Mouse (Mus musculus) neural tube, embryonic 11.5 days (tissue): ENCODE measurements around the gene Lrp4. TPM values are rescaled to one million over a fixed set of nuclear protein-coding genes. Genes with fewer than 3 reads are reported as not detected.

ENCODE experiments used
- ATAC-seq: fragments of 200-750 bp; cut with Nextera tagmentation; 2 replicates; pipeline ENCODE4 v1.8.0; 2017; ENCODE audit warnings: moderate number of reproducible peaks, mild to moderate bottlenecking, moderate TSS enrichment, moderate library complexity; ENCODE audit not compliant: insufficient read depth, low FRiP score, low TSS enrichment
- DNase-seq: peaks from one replicate; pipeline ENCODE4 v3.0.0-alpha.2; 2015; ENCODE audit warnings: low spot score
- H3K27ac ChIP-seq: fragments of 300-500 bp; sonication (generic); 2 replicates; pipeline ENCODE4 v1.5.1; 2014; ENCODE audit warnings: low read depth, mild to moderate bottlenecking, low read length
- H3K27me3 ChIP-seq: fragments of 300-500 bp; sonication (generic); 2 replicates; pipeline ENCODE4 v1.6.1; 2014; ENCODE audit warnings: mild to moderate bottlenecking, low read length, mixed read lengths; ENCODE audit not compliant: control insufficient read depth, insufficient read depth
- H3K36me3 ChIP-seq: fragments of 300-500 bp; sonication (generic); 2 replicates; pipeline ENCODE4 v1.6.1; 2014; ENCODE audit warnings: mild to moderate bottlenecking, low read length, moderate library complexity, mixed read lengths; ENCODE audit not compliant: control insufficient read depth, insufficient read depth
- H3K4me1 ChIP-seq: fragments of 300-500 bp; sonication (generic); 2 replicates; pipeline ENCODE4 v1.6.1; 2014; ENCODE audit warnings: low read length, mixed read lengths; ENCODE audit not compliant: control insufficient read depth, insufficient read depth
- H3K4me2 ChIP-seq: fragments of 300-500 bp; sonication (generic); 2 replicates; pipeline ENCODE4 v1.6.1; 2014; ENCODE audit warnings: low read depth, mild to moderate bottlenecking, moderate library complexity
- H3K4me3 ChIP-seq: fragments of 300-500 bp; sonication (generic); 2 replicates; pipeline ENCODE4 v1.5.1; 2014; ENCODE audit warnings: low read depth, low read length
- H3K9ac ChIP-seq: fragments of 300-500 bp; sonication (generic); 2 replicates; pipeline ENCODE4 v1.6.1; 2014; ENCODE audit warnings: mild to moderate bottlenecking, low read length
- H3K9me3 ChIP-seq: fragments of 300-500 bp; sonication (generic); 2 replicates; pipeline ENCODE4 v1.6.1; 2016; ENCODE audit warnings: low read length; ENCODE audit not compliant: control insufficient read depth
- WGBS: fragments of 180-500 bp; shearing (Covaris S2); extraction: QIAGEN DNeasy Blood & Tissue Kit; methylation state at CpG from one replicate; pipeline ENCODE4 v1.1.7; 2014; 5-methylcytosine and 5-hydroxymethylcytosine counted together
- polyA plus RNA-seq: library from polyadenylated mRNA; unstranded; fragments of >200 nt; fragmentation: Nextera tagmentation; extraction: Ambion mirVana; gene quantifications from 2 replicates; pipeline ENCODE4 v1.2.1, GENCODE M21; 2014

The Lrp4 gene
- polyA plus RNA-seq, 1 experiment from 2014 or later, result 5.8 TPM

GRCm38 (mm10) chr2:91467613-91468012 lies 10.3 kb downstream of the Lrp4 start:
- H3K4me3 ChIP-seq, result no peak overlapping the region
- ATAC-seq (no peak), DNase-seq (no peak)
- no peaks in the 10 kb centered on the region; the same call in 1 of the 2 replicates for H3K36me3 ChIP-seq
- no peaks in the 10 kb centered on the region for H3K9me3 ChIP-seq
- peaks cover 20% of the 10 kb centered on the region for H3K4me1 ChIP-seq
- no peaks in the 10 kb centered on the region for H3K27me3 ChIP-seq
- H3K9ac ChIP-seq, result no peak overlapping the region
- H3K27ac ChIP-seq, result no peak overlapping the region
- WGBS, result 80% methylated on average over 8 of the region's 8 CpGs
- no peak overlapping the region for H3K4me2 ChIP-seq

DNA sequence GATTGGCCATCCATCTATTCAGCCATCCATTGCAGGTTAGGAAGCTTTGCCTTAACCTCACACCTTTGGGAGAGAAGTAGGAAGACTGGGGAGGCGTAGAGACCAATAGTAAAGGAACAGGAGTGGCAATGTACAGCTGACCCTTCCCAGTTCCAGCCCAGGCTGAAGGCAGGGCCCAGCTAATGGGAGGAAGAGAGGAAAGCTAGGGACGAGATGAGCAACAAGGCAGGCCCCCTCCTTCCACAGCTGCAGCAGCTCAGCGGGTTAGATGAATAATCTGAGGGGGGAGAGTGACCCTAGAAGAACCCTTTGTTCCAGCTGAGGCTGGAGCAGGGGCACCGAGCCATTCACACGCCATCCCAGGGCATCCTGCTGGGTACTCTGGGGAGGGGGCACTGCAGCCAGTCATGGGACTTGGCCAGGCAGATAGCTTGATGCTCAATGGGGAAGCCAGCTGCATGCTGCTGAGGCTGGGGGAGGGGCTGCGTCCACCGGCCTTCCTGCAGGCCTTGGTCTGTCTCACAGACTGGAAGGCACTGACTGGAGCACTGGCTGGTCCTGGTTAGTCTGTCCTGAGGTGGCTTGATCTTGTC lies 12.8 kb downstream of the Lrp4 start:
- peaks cover 6% of the 10 kb centered on the region for H3K36me3 ChIP-seq
- H3K4me2 ChIP-seq, result no peak overlapping the region
- H3K4me3 ChIP-seq, result no peak overlapping the region
- no peak overlapping the region; the same call in 1 of the 2 replicates for H3K27ac ChIP-seq
- H3K9ac ChIP-seq, result 0 out of 2 replicates have a peak overlapping the region, but pooled peaks have one; percentile 28
- DNase-seq (peak; percentile 62), ATAC-seq (peak; percentile 71; the same call in 1 of the 2 replicates)
- H3K4me1 ChIP-seq, result peaks cover 14% of the 10 kb centered on the region
- no peaks in the 10 kb centered on the region for H3K9me3 ChIP-seq
- WGBS, result 15% methylated on average over 7 of the region's 7 CpGs
- no peaks in the 10 kb centered on the region for H3K27me3 ChIP-seq

DNA sequence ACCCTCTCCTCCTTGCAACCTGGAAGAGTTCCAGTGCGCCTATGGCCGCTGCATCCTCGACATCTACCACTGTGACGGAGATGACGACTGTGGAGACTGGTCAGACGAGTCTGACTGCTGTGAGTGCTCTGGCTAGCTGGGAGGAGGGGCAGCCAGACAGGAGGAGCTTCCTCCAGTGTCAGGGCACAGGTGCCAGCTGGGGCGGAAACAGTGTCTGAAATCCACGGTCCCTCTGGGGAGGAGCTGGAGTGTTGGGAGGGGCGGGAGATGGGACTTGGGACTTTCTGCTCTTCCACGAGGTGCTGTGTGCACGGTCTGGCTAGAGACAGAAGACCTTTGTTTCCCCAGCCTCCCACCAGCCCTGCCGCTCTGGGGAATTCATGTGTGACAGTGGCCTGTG lies 17.0 kb downstream of the Lrp4 start:
- Histone ChIP-seq H3K27ac (no peak overlapping the region), H3K9me3 (no peaks in the 10 kb centered on the region), H3K4me3 (no peak overlapping the region), H3K9ac (no peak overlapping the region), H3K4me2 (no peak overlapping the region), H3K27me3 (no peaks in the 10 kb centered on the region), H3K4me1 (peaks cover 11% of the 10 kb centered on the region), H3K36me3 (peaks cover 15% of the 10 kb centered on the region)
- no peak for DNase-seq
- ATAC-seq, result no peak
- 67% methylated on average over 12 of the region's 12 CpGs for WGBS

DNA sequence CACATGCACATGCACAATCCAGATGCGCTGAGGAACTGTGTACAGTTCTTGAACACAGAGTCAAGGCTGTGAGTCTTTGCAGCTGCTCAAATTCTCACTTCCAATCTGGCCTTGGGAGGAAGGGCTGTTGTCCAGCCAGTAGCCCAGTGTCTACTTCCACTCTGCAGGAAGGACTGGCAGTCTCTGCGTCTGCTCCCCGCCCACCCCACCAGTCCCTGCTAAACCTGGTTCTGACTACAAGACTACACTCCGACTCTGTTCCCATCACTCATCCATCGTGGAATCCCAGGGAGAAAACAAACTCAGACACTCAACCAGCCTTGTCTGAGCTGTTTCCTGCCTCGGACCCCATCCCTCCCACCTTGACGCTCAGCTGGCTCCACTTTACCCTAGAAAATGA lies 18.5 kb downstream of the Lrp4 start:
- H3K36me3 ChIP-seq, result peaks cover 15% of the 10 kb centered on the region
- H3K4me1 ChIP-seq, result no peaks in the 10 kb centered on the region
- H3K9ac ChIP-seq, result no peak overlapping the region
- H3K27ac ChIP-seq, result no peak overlapping the region
- no peak overlapping the region for H3K4me3 ChIP-seq
- DNase-seq, result no peak
- no peaks in the 10 kb centered on the region for H3K9me3 ChIP-seq
- WGBS, result 79% methylated on average over 7 of the region's 7 CpGs
- no peaks in the 10 kb centered on the region for H3K27me3 ChIP-seq
- no peak for ATAC-seq
- H3K4me2 ChIP-seq, result no peak overlapping the region

DNA sequence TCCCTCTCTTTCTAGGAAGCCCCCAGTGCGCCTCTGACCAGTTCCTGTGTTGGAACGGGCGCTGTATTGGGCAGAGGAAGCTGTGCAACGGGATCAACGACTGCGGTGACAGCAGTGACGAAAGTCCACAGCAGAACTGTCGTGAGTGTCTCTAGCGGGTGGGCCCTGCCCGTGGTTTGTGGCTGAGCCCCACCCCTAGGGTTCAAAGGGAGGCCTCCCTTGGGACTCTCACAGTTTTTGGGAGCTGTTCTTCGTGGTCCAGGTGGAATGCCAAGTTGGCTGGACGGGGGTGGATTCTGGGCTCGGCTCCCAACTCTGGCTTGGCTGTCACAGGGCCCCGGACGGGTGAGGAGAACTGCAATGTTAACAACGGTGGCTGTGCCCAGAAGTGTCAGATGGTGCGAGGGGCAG lies 18.9 kb downstream of the Lrp4 start:
- ATAC-seq (no peak), DNase-seq (no peak)
- H3K4me1 ChIP-seq, result no peaks in the 10 kb centered on the region
- H3K27ac ChIP-seq, result no peak overlapping the region
- no peaks in the 10 kb centered on the region for H3K9me3 ChIP-seq
- H3K9ac ChIP-seq, result no peak overlapping the region
- no peak overlapping the region for H3K4me3 ChIP-seq
- H3K36me3 ChIP-seq, result peaks cover 15% of the 10 kb centered on the region
- no peak overlapping the region for H3K4me2 ChIP-seq
- H3K27me3 ChIP-seq, result no peaks in the 10 kb centered on the region
- 89% methylated on average over 17 of the region's 17 CpGs for WGBS

GRCm38 (mm10) chr2:91476841-91477240 lies 19.5 kb downstream of the Lrp4 start:
- H3K4me2 ChIP-seq, result no peak overlapping the region
- DNase-seq (no peak), ATAC-seq (no peak)
- no peak overlapping the region for H3K27ac ChIP-seq
- no peaks in the 10 kb centered on the region for H3K9me3 ChIP-seq
- H3K4me1 ChIP-seq, result no peaks in the 10 kb centered on the region
- no peak overlapping the region for H3K9ac ChIP-seq
- no peaks in the 10 kb centered on the region for H3K27me3 ChIP-seq
- 88% methylated on average over 7 of the region's 7 CpGs for WGBS
- peaks cover 15% of the 10 kb centered on the region for H3K36me3 ChIP-seq
- no peak overlapping the region for H3K4me3 ChIP-seq

DNA sequence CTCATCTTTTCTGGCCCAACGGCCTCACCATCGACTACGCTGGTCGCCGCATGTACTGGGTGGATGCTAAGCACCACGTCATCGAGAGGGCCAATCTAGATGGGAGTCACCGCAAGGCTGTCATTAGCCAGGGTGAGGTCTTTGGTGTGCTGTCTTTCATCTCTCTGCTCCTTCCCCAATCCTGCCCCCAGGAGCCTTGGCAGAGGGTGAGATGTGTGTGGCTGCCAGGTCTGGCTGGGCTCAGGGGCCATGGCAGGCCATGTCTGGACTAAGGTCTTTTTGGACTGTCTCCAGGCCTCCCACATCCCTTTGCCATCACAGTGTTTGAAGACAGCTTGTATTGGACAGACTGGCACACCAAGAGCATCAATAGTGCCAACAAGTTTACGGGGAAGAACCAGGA lies 23.1 kb downstream of the Lrp4 start:
- Histone ChIP-seq H3K9me3 (no peaks in the 10 kb centered on the region), H3K27me3 (no peaks in the 10 kb centered on the region), H3K36me3 (peaks cover 6% of the 10 kb centered on the region), H3K27ac (no peak overlapping the region), H3K4me2 (no peak overlapping the region), H3K4me3 (no peak overlapping the region), H3K9ac (no peak overlapping the region), H3K4me1 (no peaks in the 10 kb centered on the region)
- DNase-seq (no peak), ATAC-seq (no peak)
- WGBS, result 96% methylated on average over 9 of the region's 9 CpGs

DNA sequence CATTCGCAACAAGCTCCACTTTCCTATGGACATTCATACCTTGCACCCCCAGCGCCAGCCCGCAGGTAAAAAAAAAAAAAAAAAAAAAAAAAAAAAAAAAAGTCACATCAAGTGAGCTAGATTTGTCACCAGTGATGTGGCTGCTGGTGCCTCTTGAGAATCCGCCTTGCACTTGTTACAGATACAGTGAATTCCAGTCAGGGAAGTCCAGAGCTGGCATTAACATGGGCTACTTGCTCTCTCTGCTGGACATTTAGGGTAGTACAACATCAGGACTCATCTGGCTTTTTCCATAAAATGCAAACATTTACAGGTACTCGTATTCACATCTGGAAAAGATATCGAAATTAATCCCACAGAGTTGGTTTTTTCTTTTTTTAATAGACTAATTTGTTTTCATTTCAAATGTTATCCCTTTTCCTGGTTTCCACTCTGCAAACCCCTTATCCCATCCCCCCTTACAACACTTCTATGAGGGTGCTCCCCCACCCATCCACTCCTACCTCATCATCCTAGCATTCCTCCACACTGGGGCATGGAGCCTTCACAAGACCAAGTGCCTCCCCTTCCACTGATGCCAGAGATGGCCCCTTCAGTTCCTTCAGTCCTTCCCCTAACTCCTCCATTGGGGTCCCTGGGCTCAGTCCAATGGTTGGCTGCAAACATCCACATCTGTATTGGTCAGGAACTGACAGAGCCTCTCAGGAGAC lies 23.6 kb downstream of the Lrp4 start:
- Histone ChIP-seq H3K4me1 (no peaks in the 10 kb centered on the region), H3K4me3 (no peak overlapping the region), H3K9ac (no peak overlapping the region), H3K36me3 (peaks cover 6% of the 10 kb centered on the region), H3K27me3 (no peaks in the 10 kb centered on the region), H3K9me3 (no peaks in the 10 kb centered on the region), H3K4me2 (no peak overlapping the region), H3K27ac (no peak overlapping the region)
- peak; percentile 67; the same call in 1 of the 2 replicates for ATAC-seq
- DNase-seq, result peak; percentile 47
- WGBS, result 78% methylated on average over 6 of the region's 6 CpGs

GRCm38 (mm10) chr2:91484698-91485097 lies 27.4 kb downstream of the Lrp4 start:
- peaks cover 8% of the 10 kb centered on the region for H3K36me3 ChIP-seq
- WGBS, result 84% methylated on average over 4 of the region's 4 CpGs

More at GRCm38 (mm10) chr2:91484698-91485097, 27.4 kb downstream of the Lrp4 start:
- Histone ChIP-seq H3K27me3 (no peaks in the 10 kb centered on the region), H3K9ac (no peak overlapping the region), H3K4me3 (no peak overlapping the region), H3K4me1 (no peaks in the 10 kb centered on the region), H3K9me3 (no peaks in the 10 kb centered on the region), H3K4me2 (no peak overlapping the region), H3K27ac (no peak overlapping the region)
- no peak for DNase-seq
- ATAC-seq, result no peak
